Comparison of ENCODE assay signal across 8 mouse cellular contexts in genomic region chr5:122146056-122146580, GRCm38 (mm10). TPM values are rescaled to one million over a fixed set of nuclear protein-coding genes. Genes with fewer than 3 reads are reported as not detected.
DNase-seq lines count a peak whose midpoint lies in the region; ATAC-seq lines count a peak whose summit lies in the region.

No protein-coding gene starts in this region.

- no peak overlapping the region for H3K4me3 ChIP-seq in embryonic facial prominence, embryonic 14.5 days (ENCODE audit: low read depth, low read length)
- no peak overlapping the region for H3K4me3 ChIP-seq in limb, embryonic 11.5 days (ENCODE audit: low read depth, low read length)

- H3K36me3 ChIP-seq in embryonic facial prominence, embryonic 14.5 days (ENCODE audit: control insufficient read depth, insufficient read depth, low read length) = no peaks in the 10 kb centered on the region
- H3K36me3 ChIP-seq in limb, embryonic 11.5 days (ENCODE audit: control insufficient read depth, insufficient read depth, low read length) = no peaks in the 10 kb centered on the region

- no peaks in the 10 kb centered on the region for H3K9me3 ChIP-seq in embryonic facial prominence, embryonic 14.5 days (ENCODE audit: control insufficient read depth, low read length)
- no peaks in the 10 kb centered on the region for H3K9me3 ChIP-seq in limb, embryonic 11.5 days (ENCODE audit: control insufficient read depth, low read length)

- H3K27me3 ChIP-seq in embryonic facial prominence, embryonic 14.5 days (replicated peaks; ENCODE audit: control insufficient read depth, insufficient read depth, low read length) = no peaks in the 10 kb centered on the region
- no peaks in the 10 kb centered on the region for H3K27me3 ChIP-seq in limb, embryonic 11.5 days (ENCODE audit: control insufficient read depth, insufficient read depth, low read length)

- peak overlapping the region; percentile 46 for H3K4me2 ChIP-seq in embryonic facial prominence, embryonic 14.5 days (ENCODE audit: low read depth, low read length)
- H3K4me2 ChIP-seq in limb, embryonic 11.5 days (ENCODE audit: low read depth, severe bottlenecking) = peak overlapping the region; percentile 12; the same call in 1 of the 2 replicates

- H3K27ac ChIP-seq in embryonic facial prominence, embryonic 14.5 days (replicated peaks; ENCODE audit: low read depth, low read length) = peak overlapping the region; percentile 93
- H3K27ac ChIP-seq in limb, embryonic 11.5 days (replicated peaks; ENCODE audit: low read depth, low read length) = peak overlapping the region; percentile 84

- H3K4me1 ChIP-seq in embryonic facial prominence, embryonic 14.5 days (ENCODE audit: control insufficient read depth, insufficient read depth, low read length) = peaks cover 12% of the 10 kb centered on the region; the same call in 1 of the 2 replicates
- peaks cover 11% of the 10 kb centered on the region; the same call in 1 of the 2 replicates for H3K4me1 ChIP-seq in limb, embryonic 11.5 days (ENCODE audit: control insufficient read depth, insufficient read depth, low read length)

- ATAC-seq in embryonic facial prominence, embryonic 14.5 days (ENCODE audit: low read depth) = peak; percentile 76; the same call in 1 of the 2 replicates
- ATAC-seq in limb, embryonic 11.5 days (ENCODE audit: insufficient number of reproducible peaks, low FRiP score, low TSS enrichment, low read depth) = peak; percentile 63

- DNase-seq in right cerebral cortex, adult 18-20 months = peak; percentile 47
- no peak for DNase-seq in right cerebral cortex, postnatal 14 days
- peak; percentile 89 for DNase-seq in embryonic facial prominence, embryonic 14.5 days (ENCODE audit: low spot score)
- DNase-seq in heart, postnatal 36 days = peak; percentile 66 to 80
- peak; percentile 75 for DNase-seq in limb, embryonic 11.5 days (ENCODE audit: low spot score)
- peak; percentile 60 for DNase-seq in naive thymus-derived CD4-positive, alpha-beta T cell, adult 2 months (ENCODE audit: low read depth)
- DNase-seq in retina, postnatal 1 day = no peak
- no peak for DNase-seq in Muller cell, postnatal 12 days (ENCODE audit: inconsistent ontology term)

- H3K9ac ChIP-seq in embryonic facial prominence, embryonic 14.5 days (ENCODE audit: low read depth, low read length) = peak overlapping the region; percentile 49; the same call in 1 of the 2 replicates
- H3K9ac ChIP-seq in limb, embryonic 11.5 days (ENCODE audit: low read length) = no peak overlapping the region

- intact Hi-C loops in heart, postnatal 36 days (cut with DNase I) = no loop called here

- 19% methylated on average over 10 of the region's 10 CpGs for WGBS in embryonic facial prominence, embryonic 14.5 days
- WGBS in limb, embryonic 11.5 days = 21% methylated on average over 10 of the region's 10 CpGs

RNA-seq across cellular contexts. Expression of gene Ccdc63, which starts 5.5 kb away (rescaled TPM):
- 0.43 TPM in 1 of 2 replicates, not detected in the other for polyA plus RNA-seq in embryonic facial prominence, embryonic 14.5 days (2014; fragmentation: Nextera tagmentation; extraction: Ambion mirVana)
- total RNA-seq in heart, postnatal 36 days (2021) = not detected
- polyA plus RNA-seq in limb, embryonic 11.5 days (2014; fragmentation: Nextera tagmentation; extraction: Ambion mirVana) = 0.04 TPM in 1 of 2 replicates, not detected in the other

RNA-seq across cellular contexts. Expression of gene Ppp1cc, which starts 12.0 kb away (rescaled TPM):
- 222 and 231 TPM in 2 replicates for polyA plus RNA-seq in embryonic facial prominence, embryonic 14.5 days (2014; fragmentation: Nextera tagmentation; extraction: Ambion mirVana)
- total RNA-seq in heart, postnatal 36 days (2021) = 100 to 1,000 TPM; 118 to 125 TPM
- polyA plus RNA-seq in limb, embryonic 11.5 days (2014; fragmentation: Nextera tagmentation; extraction: Ambion mirVana) = 314 and 346 TPM in 2 replicates

RNA-seq across cellular contexts. Expression of gene Myl2, which starts 45.4 kb away (rescaled TPM):
- 37.4 and 56.5 TPM in 2 replicates for polyA plus RNA-seq in embryonic facial prominence, embryonic 14.5 days (2014; fragmentation: Nextera tagmentation; extraction: Ambion mirVana)
- total RNA-seq in heart, postnatal 36 days (2021) = over 10,000 TPM; 18,107 to 20,333 TPM
- polyA plus RNA-seq in limb, embryonic 11.5 days (2014; fragmentation: Nextera tagmentation; extraction: Ambion mirVana) = 3.4 TPM in 1 of 2 replicates, not detected in the other

Comparison
In these comparisons a context has a peak if more than half of its experiments do, and no peak if none do; other contexts are left out.
1. DNase-seq: peak in right cerebral cortex, adult 18-20 months (single experiment), embryonic facial prominence, embryonic 14.5 days (single experiment), heart, postnatal 36 days (2 of 2), limb, embryonic 11.5 days (single experiment) and naive thymus-derived CD4-positive, alpha-beta T cell, adult 2 months (single experiment); none in right cerebral cortex, postnatal 14 days (single experiment), retina, postnatal 1 day (single experiment) and Muller cell, postnatal 12 days (single experiment).